Mouse (Mus musculus) stomach, embryonic 15.5 days (tissue): ENCODE results near the gene Acy3. TPM values are rescaled to one million over a fixed set of nuclear protein-coding genes. Genes with fewer than 3 reads are reported as not detected.
"Not testable (repeated sequence)": the region's sequence is repeated elsewhere in the genome, so short reads cannot be mapped to it uniquely, and the experiment has no call there.

Experiments
- ATAC-seq: fragments of 200-750 bp; cut with Nextera tagmentation; 2 replicates; pipeline ENCODE4 v1.8.0; 2017; ENCODE audit warnings: low read depth, moderate number of reproducible peaks, moderate TSS enrichment; ENCODE audit not compliant: insufficient read depth, low FRiP score
- H3K27ac ChIP-seq: fragments of 300-500 bp; sonication (generic); 2 replicates; pipeline ENCODE4 v1.5.1; 2015; ENCODE audit warnings: mild to moderate bottlenecking, inconsistent platforms
- H3K27me3 ChIP-seq: fragments of 300-500 bp; sonication (generic); replicated peaks from 2 replicates; pipeline ENCODE4 v1.6.1; 2015; ENCODE audit warnings: inconsistent platforms
- H3K36me3 ChIP-seq: fragments of 300-500 bp; sonication (generic); 2 replicates; pipeline ENCODE4 v1.6.1; 2015; ENCODE audit warnings: inconsistent platforms
- H3K4me1 ChIP-seq: fragments of 300-500 bp; sonication (generic); 2 replicates; pipeline ENCODE4 v1.6.1; 2015; ENCODE audit warnings: inconsistent platforms
- H3K4me2 ChIP-seq: fragments of 300-500 bp; sonication (generic); 2 replicates; pipeline ENCODE4 v1.6.1; 2015; ENCODE audit warnings: mild to moderate bottlenecking, inconsistent platforms
- H3K4me3 ChIP-seq: fragments of 300-500 bp; sonication (generic); replicated peaks from 2 replicates; pipeline ENCODE4 v1.5.1; 2015; ENCODE audit warnings: inconsistent platforms
- H3K9ac ChIP-seq: fragments of 300-500 bp; sonication (generic); 2 replicates; pipeline ENCODE4 v1.6.1; 2015; ENCODE audit warnings: inconsistent platforms
- H3K9me3 ChIP-seq: fragments of 300-500 bp; sonication (generic); 2 replicates; pipeline ENCODE4 v1.6.1; 2016; ENCODE audit warnings: inconsistent platforms
- WGBS: fragments of 180-500 bp; shearing (Covaris S2); methylation state at CpG from one replicate; pipeline ENCODE4 v1.1.7; 2015; 5-methylcytosine and 5-hydroxymethylcytosine counted together
- polyA plus RNA-seq: library from polyadenylated mRNA; unstranded; fragments of >200 nt; fragmentation: Nextera tagmentation; extraction: Ambion mirVana; gene quantifications from 2 replicates; pipeline ENCODE4 v1.2.1, GENCODE M21; 2015

Gene Acy3
- polyA plus RNA-seq, 1 experiment from 2014 or later = 9.8 TPM

GRCm38 (mm10) chr19:4033742-4034141 lies 47.4 kb downstream of the Acy3 start:
- H3K27me3 ChIP-seq = no peaks in the 10 kb centered on the region
- H3K9ac ChIP-seq = no peak overlapping the region
- no peaks in the 10 kb centered on the region for H3K9me3 ChIP-seq
- H3K27ac ChIP-seq = peak overlapping the region; percentile 40; the same call in 1 of the 2 replicates
- WGBS = 58% methylated on average over 5 of the region's 5 CpGs
- H3K4me2 ChIP-seq = no peak overlapping the region
- H3K4me3 ChIP-seq = no peak overlapping the region
- no peak for ATAC-seq
- peaks cover 16% of the 10 kb centered on the region for H3K4me1 ChIP-seq
- H3K36me3 ChIP-seq = no peaks in the 10 kb centered on the region

DNA sequence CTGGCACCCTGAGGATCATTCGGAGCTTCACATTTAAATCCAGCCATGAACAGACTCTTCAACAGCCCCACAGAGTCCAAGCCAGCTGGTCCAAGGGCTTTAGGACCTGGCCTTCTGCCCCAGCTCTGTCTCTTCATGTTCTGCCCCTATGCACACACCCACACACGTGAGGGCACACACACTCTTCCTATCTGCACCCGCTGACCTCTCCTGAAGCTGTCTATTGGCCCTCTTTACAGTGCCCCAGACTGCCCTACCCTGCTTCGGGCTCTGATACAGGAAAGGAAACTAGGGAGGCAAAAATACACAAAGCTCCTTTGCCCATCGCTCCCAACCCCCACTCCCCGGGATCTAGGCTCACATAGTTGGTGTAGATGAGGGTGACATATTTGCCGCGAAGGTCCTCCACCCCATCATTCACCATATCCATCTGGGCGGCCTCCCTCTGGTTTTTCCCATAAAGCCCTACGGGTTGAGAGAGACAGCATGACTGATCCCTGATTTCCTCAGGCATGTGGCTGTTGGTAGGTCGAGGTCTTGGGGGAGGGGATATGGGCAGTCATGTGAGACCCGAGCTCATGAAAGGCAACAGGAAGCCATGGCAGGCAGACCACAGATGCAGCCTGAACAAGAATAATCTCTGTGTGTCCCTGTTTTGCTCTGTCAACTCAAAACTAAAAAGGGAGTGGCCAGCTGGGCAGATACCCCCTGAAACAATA lies 50.1 kb downstream of the Acy3 start:
- H3K27me3 ChIP-seq = no peaks in the 10 kb centered on the region
- peak overlapping the region; percentile 50 for H3K4me2 ChIP-seq
- H3K9ac ChIP-seq = no peak overlapping the region
- H3K4me1 ChIP-seq = peaks cover 16% of the 10 kb centered on the region
- WGBS = 61% methylated on average over 12 of the region's 12 CpGs
- 0 out of 2 replicates have a peak overlapping the region, but pooled peaks have one; percentile 16 for H3K27ac ChIP-seq
- no peaks in the 10 kb centered on the region for H3K9me3 ChIP-seq
- no peak overlapping the region; the same call in 1 of the 2 replicates for H3K4me3 ChIP-seq
- ATAC-seq = peak; percentile 45; the same call in 1 of the 2 replicates
- H3K36me3 ChIP-seq = no peaks in the 10 kb centered on the region

DNA sequence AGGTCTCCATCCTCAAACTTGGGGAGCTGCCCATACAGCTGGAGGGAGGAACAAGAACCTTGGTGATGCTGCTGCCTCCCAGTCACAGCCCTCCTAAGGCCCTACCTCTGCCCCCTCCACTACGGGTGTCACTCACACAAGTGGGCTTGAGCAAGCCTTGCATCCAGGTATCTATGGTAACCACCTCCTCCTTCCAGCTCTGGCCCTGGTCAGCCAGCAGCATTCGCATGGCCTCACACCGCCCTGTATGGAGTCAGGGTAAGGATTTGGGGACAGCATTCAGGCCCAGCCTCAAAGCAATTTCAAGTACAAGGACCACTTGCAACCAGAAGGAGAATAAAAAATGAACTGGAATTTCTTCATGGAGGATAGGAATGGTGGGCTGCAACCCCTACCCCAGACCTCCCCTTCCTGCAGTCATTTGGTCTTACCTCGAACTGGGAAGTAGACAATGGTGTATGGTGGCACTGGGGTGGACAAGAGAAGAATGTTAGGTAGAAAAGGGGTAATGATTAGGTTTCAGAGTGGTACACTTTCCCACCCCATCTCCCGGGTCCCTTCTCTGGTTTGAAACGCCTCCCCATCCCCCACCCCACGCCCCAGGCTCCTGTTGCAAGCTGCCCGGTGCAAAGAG lies 50.9 kb downstream of the Acy3 start:
- H3K27ac ChIP-seq = peak overlapping the region; percentile 87
- WGBS = 24% methylated on average over 8 of the region's 8 CpGs
- H3K4me1 ChIP-seq = peaks cover 16% of the 10 kb centered on the region
- 0 out of 2 replicates have a peak, but pooled peaks have one; percentile 2 for ATAC-seq
- H3K36me3 ChIP-seq, H3K27me3 ChIP-seq, H3K9me3 ChIP-seq: not testable (repeated sequence)
- H3K4me2 ChIP-seq = peak overlapping the region; percentile 68
- H3K9ac ChIP-seq = peak overlapping the region; percentile 67
- H3K4me3 ChIP-seq = peak overlapping the region; percentile 74

DNA sequence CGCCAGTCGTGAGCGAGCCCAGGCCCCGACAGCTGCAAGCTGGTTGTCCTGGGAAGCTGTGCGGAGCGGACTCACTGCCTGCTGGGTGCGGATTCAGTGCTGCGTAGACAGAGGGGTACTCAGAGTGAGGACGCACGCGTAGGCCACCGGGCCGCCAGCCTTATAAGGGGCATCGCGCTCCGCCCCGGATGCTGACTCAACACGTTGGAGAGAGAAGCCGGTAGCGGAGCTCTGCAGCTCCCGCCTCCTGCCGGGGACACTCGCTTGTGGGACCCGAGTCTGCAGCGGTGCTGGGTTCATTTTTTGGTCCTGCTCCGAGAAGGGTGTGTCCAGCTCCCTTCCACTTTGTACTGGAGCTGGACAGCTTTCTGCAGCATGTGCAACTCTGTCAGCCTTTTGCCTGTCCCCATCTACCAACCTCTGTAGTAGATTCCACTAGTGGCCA lies 51.4 kb downstream of the Acy3 start, which contains the start of gene Gstp1:
TSS of gene Gstp1 (minus strand) at position 198 of the 445 bp plus-strand sequence.
- peak within 1 kb of the TSS; percentile 74 for H3K4me3 ChIP-seq

More for the DNA sequence above, 51.4 kb downstream of the Acy3 start, which contains the start of gene Gstp1:
- WGBS = under 1% methylated on average over 26 of the region's 26 CpGs
- peak within 1 kb of the TSS; percentile 68 for H3K4me2 ChIP-seq
- no peaks in the 10 kb centered on the region for H3K9me3 ChIP-seq
- no peaks in the 10 kb centered on the region for H3K36me3 ChIP-seq
- H3K9ac ChIP-seq = peak within 1 kb of the TSS; percentile 67
- ATAC-seq = peak; percentile 71
- no peaks in the 10 kb centered on the region for H3K27me3 ChIP-seq
- H3K27ac ChIP-seq = peak within 1 kb of the TSS; percentile 87
- H3K4me1 ChIP-seq = peaks cover 11% of the 10 kb centered on the region

Other genes starting within 250 kb of the Acy3 start
- gene Kmt5b, start 219.1 kb upstream of the Acy3 start, polyA plus RNA-seq = 24.4 and 26.3 TPM in 2 replicates
- gene Chka, start 134.8 kb upstream of the Acy3 start, polyA plus RNA-seq = 56.9 and 65.3 TPM in 2 replicates
- gene Tcirg1, start 79.4 kb upstream of the Acy3 start, polyA plus RNA-seq = 34.7 and 42.6 TPM in 2 replicates
- 312 and 320 TPM in 2 replicates for gene Ndufs8, start 73.8 kb upstream of the Acy3 start, polyA plus RNA-seq
- gene Aldh3b1, start 56.8 kb upstream of the Acy3 start, polyA plus RNA-seq = 3.6 and 4.2 TPM in 2 replicates
- gene Unc93b1, start 51.4 kb upstream of the Acy3 start, polyA plus RNA-seq = 21.4 and 22.2 TPM in 2 replicates
- gene Aldh3b3, start 27.9 kb upstream of the Acy3 start, polyA plus RNA-seq = 0.06 and 0.12 TPM in 2 replicates
- gene Aldh3b2, start 14.2 kb upstream of the Acy3 start, polyA plus RNA-seq = 14.6 and 22.8 TPM in 2 replicates
- 0.21 and 0.31 TPM in 2 replicates for gene Tbx10, start 6.2 kb downstream of the Acy3 start, polyA plus RNA-seq
- gene Nudt8, start 14.0 kb downstream of the Acy3 start, polyA plus RNA-seq = 32.2 and 33.6 TPM in 2 replicates
- gene Gm49405, start 14.1 kb downstream of the Acy3 start, polyA plus RNA-seq = 3.5 and 3.8 TPM in 2 replicates
- 4.0 and 4.5 TPM in 2 replicates for gene Doc2g, start 16.7 kb downstream of the Acy3 start, polyA plus RNA-seq
- gene Ndufv1, start 26.2 kb downstream of the Acy3 start, polyA plus RNA-seq = 198 and 218 TPM in 2 replicates
- gene Gstp1, start 51.4 kb downstream of the Acy3 start, polyA plus RNA-seq = 711 and 842 TPM in 2 replicates
- 13.2 and 19.1 TPM in 2 replicates for gene Gstp2, start 59.5 kb downstream of the Acy3 start, polyA plus RNA-seq
- gene Gstp3, start 73.0 kb downstream of the Acy3 start, polyA plus RNA-seq = 3.3 and 7.1 TPM in 2 replicates
- gene Cabp2, start 95.0 kb downstream of the Acy3 start, polyA plus RNA-seq = 3.1 and 3.6 TPM in 2 replicates
- gene Cdk2ap2, start 110.6 kb downstream of the Acy3 start, polyA plus RNA-seq = 121 and 130 TPM in 2 replicates
- gene Pitpnm1, start 113.4 kb downstream of the Acy3 start, polyA plus RNA-seq = 12.9 and 16.2 TPM in 2 replicates
- 79.0 and 91.0 TPM in 2 replicates for gene Aip, start 139.3 kb downstream of the Acy3 start, polyA plus RNA-seq
- not detected in 2 replicates for gene Gpr152, start 153.2 kb downstream of the Acy3 start, polyA plus RNA-seq
- 0.13 and 0.19 TPM in 2 replicates for gene Cabp4, start 157.5 kb downstream of the Acy3 start, polyA plus RNA-seq
- gene Coro1b, start 162.0 kb downstream of the Acy3 start, polyA plus RNA-seq = 164 and 180 TPM in 2 replicates
- gene Ptprcap, start 167.0 kb downstream of the Acy3 start, polyA plus RNA-seq = 6.4 and 7.5 TPM in 2 replicates
- 44.7 and 49.5 TPM in 2 replicates for gene Rps6kb2, start 176.8 kb downstream of the Acy3 start, polyA plus RNA-seq
- 1.5 and 2.0 TPM in 2 replicates for gene Carns1, start 188.9 kb downstream of the Acy3 start, polyA plus RNA-seq
- gene Tbc1d10c, start 204.7 kb downstream of the Acy3 start, polyA plus RNA-seq = 3.0 and 4.0 TPM in 2 replicates
- 745 and 766 TPM in 2 replicates for gene Ppp1ca, start 205.5 kb downstream of the Acy3 start, polyA plus RNA-seq
- 25.4 and 27.4 TPM in 2 replicates for gene Rad9a, start 215.1 kb downstream of the Acy3 start, polyA plus RNA-seq
- 5.4 and 6.2 TPM in 2 replicates for gene Clcf1, start 227.7 kb downstream of the Acy3 start, polyA plus RNA-seq
- gene AC109138.7, start 227.8 kb downstream of the Acy3 start, polyA plus RNA-seq = not detected in 2 replicates
- gene Pold4, start 245.3 kb downstream of the Acy3 start, polyA plus RNA-seq = 26.7 and 36.4 TPM in 2 replicates